Comparison of ENCODE assay signal across 15 mouse cellular contexts in the genomic region with DNA sequence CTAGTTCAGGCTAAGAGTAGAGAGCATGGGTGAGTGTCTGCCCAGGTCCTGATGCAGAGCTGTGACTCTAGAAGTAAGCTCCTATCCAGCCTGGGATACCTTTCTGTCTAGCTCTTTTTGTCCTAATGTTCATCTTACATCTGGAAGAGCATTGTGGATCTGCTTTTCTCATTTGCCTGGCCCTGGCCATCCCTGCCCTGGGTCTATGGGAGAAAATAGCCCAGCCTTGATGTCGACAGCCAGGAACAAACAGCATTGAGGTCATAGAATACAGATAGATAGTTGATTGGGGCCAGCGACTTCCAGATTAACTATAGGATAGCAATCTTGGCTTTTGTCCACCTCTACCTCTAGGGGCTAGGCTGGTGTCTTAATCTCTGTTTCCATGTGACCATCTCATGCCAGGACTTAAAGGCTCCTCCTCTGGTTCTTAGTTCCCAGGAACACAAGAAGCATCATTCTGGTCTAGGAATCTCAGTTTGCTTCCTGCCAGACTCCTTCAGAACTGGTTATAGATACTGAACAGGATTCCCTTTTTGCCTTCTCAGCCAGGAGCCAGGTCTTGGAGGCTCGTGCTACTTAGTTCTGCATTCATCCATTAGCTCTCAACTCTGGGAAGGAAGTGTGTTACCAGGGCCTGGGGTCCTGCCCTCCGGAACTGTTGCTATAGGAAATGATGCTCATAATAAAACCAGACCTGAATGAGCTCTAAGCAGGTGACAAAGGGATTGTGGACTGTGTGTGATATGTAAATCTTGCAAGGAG.
DNase-seq lines count a peak whose midpoint lies in the region; ATAC-seq and TF ChIP-seq lines count a peak whose summit lies in the region.
"Had no signal": no experiment of that assay in that cellular context is flagged by ENCODE, and none has a peak within 500 bp of the region (broad histone marks: within the 10 kb centered on the region; RNA-seq: fewer than 3 reads in every experiment).

No protein-coding gene starts in this region.

- H3K27ac ChIP-seq in heart, adult 2 months: peak overlapping the region; percentile 96
- peak overlapping the region; percentile 47 for H3K27ac ChIP-seq in kidney, embryonic 16.5 days (ENCODE audit: low read length)
- H3K27ac ChIP-seq in spleen, adult 2 months (ENCODE audit: insufficient read depth, low read length): peak overlapping the region; percentile 68; the same call in 1 of the 2 replicates
- H3K27ac ChIP-seq in stomach, embryonic 15.5 days: peak overlapping the region; percentile 40; the same call in 1 of the 2 replicates
- H3K27ac ChIP-seq: embryonic facial prominence, embryonic 13.5 days; neural tube, embryonic 15.5 days had no signal

- no peak overlapping the region for H3K4me3 ChIP-seq in heart, adult 2 months
- no peak overlapping the region for H3K4me3 ChIP-seq in kidney, embryonic 16.5 days (ENCODE audit: low read length)
- no peak overlapping the region for H3K4me3 ChIP-seq in spleen, adult 2 months (ENCODE audit: extremely low read depth, insufficient read depth, insufficient read length)
- H3K4me3 ChIP-seq in stomach, embryonic 15.5 days (replicated peaks): no peak overlapping the region
- H3K4me3 ChIP-seq: embryonic facial prominence, embryonic 13.5 days; neural tube, embryonic 15.5 days had no signal

- WGBS in heart, adult 2 months: 32% methylated on average over 4 of the region's 4 CpGs
- WGBS in kidney, embryonic 16.5 days: 65% methylated on average over 4 of the region's 4 CpGs
- WGBS in spleen, adult 2 months: 65% methylated on average over 4 of the region's 4 CpGs
- 67% methylated on average over 4 of the region's 4 CpGs for WGBS in stomach, embryonic 15.5 days

- no peaks in the 10 kb centered on the region for H3K9me3 ChIP-seq in kidney, embryonic 16.5 days (ENCODE audit: low read length)
- H3K9me3 ChIP-seq in stomach, embryonic 15.5 days: no peaks in the 10 kb centered on the region
- H3K9me3 ChIP-seq: embryonic facial prominence, embryonic 13.5 days; neural tube, embryonic 15.5 days had no signal

- TF ChIP-seq CTCF in heart, adult 2 months (IDR thresholded peaks at IDR 0.05): no peak
- TF ChIP-seq CTCF in spleen, adult 2 months (IDR thresholded peaks at IDR 0.05; ENCODE audit: extremely low read depth, insufficient read depth, insufficient read length, insufficient replicate concordance): no peak

- peaks cover 52% of the 10 kb centered on the region for H3K4me1 ChIP-seq in heart, adult 2 months (ENCODE audit: control insufficient read depth, insufficient read depth, low read length)
- peaks cover 44% of the 10 kb centered on the region for H3K4me1 ChIP-seq in kidney, embryonic 16.5 days (ENCODE audit: insufficient read depth, low read length)
- H3K4me1 ChIP-seq in spleen, adult 2 months (ENCODE audit: control insufficient read depth, insufficient read depth, insufficient read length): peaks cover 49% of the 10 kb centered on the region
- peaks cover 50% of the 10 kb centered on the region for H3K4me1 ChIP-seq in stomach, embryonic 15.5 days

- no peak for ATAC-seq in kidney, embryonic 16.5 days (ENCODE audit: low FRiP score, low TSS enrichment)
- no peak for ATAC-seq in stomach, embryonic 15.5 days (ENCODE audit: insufficient read depth, low FRiP score, low read depth)
- ATAC-seq: hindbrain, embryonic 16.5 days had no signal

- H3K36me3 ChIP-seq in heart, adult 2 months (ENCODE audit: control insufficient read depth, insufficient read depth, low read length): peaks cover 34% of the 10 kb centered on the region
- no peaks in the 10 kb centered on the region for H3K36me3 ChIP-seq in kidney, embryonic 16.5 days (ENCODE audit: insufficient read depth, low read length)
- no peaks in the 10 kb centered on the region; the same call in 1 of the 2 replicates for H3K36me3 ChIP-seq in spleen, adult 2 months (ENCODE audit: control insufficient read depth, insufficient read depth, low read length)
- H3K36me3 ChIP-seq in stomach, embryonic 15.5 days: no peaks in the 10 kb centered on the region
- H3K36me3 ChIP-seq: embryonic facial prominence, embryonic 13.5 days; neural tube, embryonic 15.5 days had no signal

- DNase-seq in heart, adult 2 months: no peak
- DNase-seq in heart, adult 9 months (ENCODE audit: low spot score in 2 of 2): no peak
- no peak for DNase-seq in kidney, adult 11 months
- no peak for DNase-seq in spleen, adult 2 months (ENCODE audit: low read depth in 1 of 2, low spot score in 2 of 2)
- no peak for DNase-seq in spleen, adult 18-20 months
- DNase-seq in adipocyte (ENCODE audit: low spot score): no peak
- DNase-seq: adrenal gland, postnatal 25 days; cerebellum, adult 11 months; cerebellum, postnatal 36 days had no signal

- no peaks in the 10 kb centered on the region for H3K27me3 ChIP-seq in heart, adult 2 months (ENCODE audit: control insufficient read depth, insufficient read depth, low read length)
- H3K27me3 ChIP-seq in kidney, embryonic 16.5 days (ENCODE audit: insufficient read depth, low read length): no peaks in the 10 kb centered on the region
- H3K27me3 ChIP-seq in spleen, adult 2 months (ENCODE audit: control insufficient read depth, insufficient read depth, low read length): no peaks in the 10 kb centered on the region
- H3K27me3 ChIP-seq in stomach, embryonic 15.5 days (replicated peaks): no peaks in the 10 kb centered on the region
- H3K27me3 ChIP-seq: embryonic facial prominence, embryonic 13.5 days; neural tube, embryonic 15.5 days had no signal

- no peak for TF ChIP-seq POLR2A in heart, adult 2 months (IDR thresholded peaks at IDR 0.05; ENCODE audit: insufficient read depth, low read depth, low read length)
- no peak for TF ChIP-seq POLR2A in spleen, adult 2 months (IDR thresholded peaks at IDR 0.05; ENCODE audit: low read depth, low read length)

- H3K4me2 ChIP-seq in kidney, embryonic 16.5 days (replicated peaks; ENCODE audit: low read depth, low read length): no peak overlapping the region
- no peak overlapping the region for H3K4me2 ChIP-seq in stomach, embryonic 15.5 days
- H3K4me2 ChIP-seq: embryonic facial prominence, embryonic 13.5 days; liver, embryonic 11.5 days; neural tube, embryonic 15.5 days had no signal

- TF ChIP-seq EP300 in heart, adult 2 months (IDR thresholded peaks at IDR 0.05; ENCODE audit: insufficient read depth, low read depth, low read length): no peak

- intact Hi-C loops in heart, adult 2 months (cut with DNase I): no loop called here

- H3K79me2 ChIP-seq in heart, adult 2 months (replicated peaks; ENCODE audit: control insufficient read depth, insufficient read depth, low read length): peaks cover 2% of the 10 kb centered on the region

- H3K9ac ChIP-seq in heart, adult 2 months (ENCODE audit: low read depth, low read length): peak overlapping the region; percentile 9
- H3K9ac ChIP-seq in kidney, embryonic 16.5 days (replicated peaks; ENCODE audit: low read length): no peak overlapping the region
- H3K9ac ChIP-seq in stomach, embryonic 15.5 days: no peak overlapping the region
- H3K9ac ChIP-seq: embryonic facial prominence, embryonic 13.5 days; neural tube, embryonic 15.5 days had no signal

Comparison
In these comparisons a context has a peak if more than half of its experiments do, and no peak if none do; other contexts are left out.
1. H3K27ac ChIP-seq: peak in every context shown above with its lines; median percentile 96 in heart, adult 2 months; 68 in spleen, adult 2 months; 47 in kidney, embryonic 16.5 days; 40 in stomach, embryonic 15.5 days.